Mouse (Mus musculus) v-Abl transformed pro-B cells (cell line): Measurements from ENCODE around the gene Ccdc130.

Source experiments
- in situ Hi-C, 2 experiments: fragments of 400-800 bp; cut with MboI; formaldehyde crosslinking; loops; one replicate each; pipeline ENCODE4 v1.15.1; 2025; ENCODE audit not compliant: unreplicated experiment in 2 of 2

Gene Ccdc130

GRCm38 (mm10) chr8:84269950-84270773 lies at the start of gene Ccdc130:
Gene Ccdc130, minus strand, starts transcription at chr8:84270380.
- in situ Hi-C loops = loop anchor here in 1 of 2 experiments (5.0 kb wide), 1 partner anchor 233 kb away; no protein-coding TSS in a partner anchor

GRCm38 (mm10) chr8:84308376-84308775 lies 38.2 kb upstream of the Ccdc130 start:
- in situ Hi-C loops = no loop called here

- in situ Hi-C loops = no loop called here
Observed at GRCm38 (mm10) chr8:84303951-84304350, 33.8 kb upstream of the Ccdc130 start.

GRCm38 (mm10) chr8:84297029-84297785 lies 27.0 kb upstream of the Ccdc130 start:
- in situ Hi-C loops = loop anchor here in 1 of 2 experiments (25.0 kb wide), 1 partner anchor 515 kb away; the partner anchor contains the start of genes Dand5 and Nfix

- in situ Hi-C loops = loop anchor here (5.0 to 25.0 kb wide), 3 partner anchors 66 to 521 kb away; partner anchors contain the start of genes Dand5 (in 1 of the 2) and Nfix (in 1 of the 2)
Observed at GRCm38 (mm10) chr8:84291688-84292087, 21.5 kb upstream of the Ccdc130 start.

- in situ Hi-C loops = loop anchor here (5.0 to 25.0 kb wide), 3 partner anchors 66 to 521 kb away; partner anchors contain the start of genes Dand5 (in 1 of the 2) and Nfix (in 1 of the 2)
Observed at GRCm38 (mm10) chr8:84291086-84291485, 20.9 kb upstream of the Ccdc130 start.

- in situ Hi-C loops = loop anchor here (5.0 to 25.0 kb wide), 3 partner anchors 74 to 523 kb away; partner anchors contain the start of genes Dand5 (in 1 of the 2), Nanos3 (in 1 of the 2) and Nfix (in 1 of the 2)
Observed at GRCm38 (mm10) chr8:84288892-84289291, 18.7 kb upstream of the Ccdc130 start.

- in situ Hi-C loops = loop anchor here (5.0 to 25.0 kb wide), 3 partner anchors 71 to 527 kb away; partner anchors contain the start of genes Dand5 (in 1 of the 2), Nanos3 (in 1 of the 2) and Nfix (in 1 of the 2)
Observed at GRCm38 (mm10) chr8:84285665-84286064, 15.5 kb upstream of the Ccdc130 start.

- in situ Hi-C loops = loop anchor here (5.0 to 25.0 kb wide), 4 partner anchors 70 to 528 kb away; partner anchors contain the start of genes Nanos3 (in 2 of the 2), Dand5 (in 1 of the 2) and Nfix (in 1 of the 2)
Observed at GRCm38 (mm10) chr8:84284608-84285063, 14.5 kb upstream of the Ccdc130 start.

- in situ Hi-C loops = loop anchor here (5.0 to 25.0 kb wide), 4 partner anchors 66 to 532 kb away; partner anchors contain the start of genes Dand5 (in 1 of the 2), Nanos3 (in 1 of the 2) and Nfix (in 1 of the 2)
Observed at GRCm38 (mm10) chr8:84280777-84281176, 10.6 kb upstream of the Ccdc130 start.

GRCm38 (mm10) chr8:84276447-84276846 lies 6.3 kb upstream of the Ccdc130 start:
- in situ Hi-C loops = loop anchor here in 1 of 2 experiments (25.0 kb wide), 1 partner anchor 536 kb away; the partner anchor contains the start of genes Dand5 and Nfix

- in situ Hi-C loops = loop anchor here in 1 of 2 experiments (5.0 kb wide), 1 partner anchor 237 kb away; no protein-coding TSS in a partner anchor
Observed at GRCm38 (mm10) chr8:84273968-84274367, 3.8 kb upstream of the Ccdc130 start.

- in situ Hi-C loops = loop anchor here in 1 of 2 experiments (5.0 kb wide), 1 partner anchor 235 kb away; no protein-coding TSS in a partner anchor
Observed at GRCm38 (mm10) chr8:84272302-84272701, 2.1 kb upstream of the Ccdc130 start.

- in situ Hi-C loops = no loop called here
Observed at GRCm38 (mm10) chr8:84261098-84261497, 9.1 kb downstream of the Ccdc130 start.

- in situ Hi-C loops = no loop called here
Observed at GRCm38 (mm10) chr8:84256822-84257610, 13.2 kb downstream of the Ccdc130 start, which contains the start of gene Mri1. Gene Mri1, minus strand, starts transcription at chr8:84257326.

- in situ Hi-C loops = no loop called here
Observed at GRCm38 (mm10) chr8:84256458-84256821, 13.7 kb downstream of the Ccdc130 start.

- in situ Hi-C loops = no loop called here
Observed at GRCm38 (mm10) chr8:84255858-84256257, 14.3 kb downstream of the Ccdc130 start.

- in situ Hi-C loops = no loop called here
Observed at GRCm38 (mm10) chr8:84249257-84250170, 20.7 kb downstream of the Ccdc130 start, which contains the start of gene D8Ertd738e. Gene D8Ertd738e, minus strand, starts transcription at chr8:84249719.
